Mouse (Mus musculus): ENCODE measurements around the gene Naif1. TPM values are rescaled to one million over a fixed set of nuclear protein-coding genes. Genes with fewer than 3 reads are reported as not detected.
"Not testable (repeated sequence)": the region's sequence is repeated elsewhere in the genome, so short reads cannot be mapped to it uniquely, and the experiment has no call there.

Naif1 gene
- polyA plus RNA-seq, 1 experiment = 4.8 TPM

DNA sequence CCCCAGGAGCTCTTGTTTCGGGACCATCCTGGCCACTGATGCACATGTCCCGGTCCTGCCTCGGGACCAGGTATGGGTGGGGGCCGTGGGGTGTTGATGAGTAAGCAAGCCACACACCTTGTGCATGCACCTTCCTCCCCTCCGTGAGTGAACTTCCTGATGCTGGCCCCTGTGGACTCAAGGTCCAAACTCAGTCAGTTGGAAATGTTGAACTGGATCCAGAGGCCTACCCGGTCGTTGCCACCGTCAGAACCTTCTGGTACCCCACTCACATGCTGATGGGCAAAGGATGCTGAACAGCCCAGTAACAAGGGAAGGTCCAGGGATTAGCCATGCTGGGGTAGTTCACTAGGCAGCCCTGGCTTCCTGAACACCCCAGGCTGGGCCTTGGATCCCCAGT, 32.1 kb downstream of the Naif1 start:
- Histone ChIP-seq H3K36me3 (ENCODE audit: control insufficient read depth, insufficient read depth, low read length) (no peaks in the 10 kb centered on the region), H3K27ac (ENCODE audit: insufficient read depth, low read depth, low read length) (peak overlapping the region; percentile 45; the same call in 1 of the 2 replicates), H3K27me3 (replicated peaks; ENCODE audit: control insufficient read depth, insufficient read depth, low read length) (no peaks in the 10 kb centered on the region), H3K4me3 (ENCODE audit: insufficient read depth, low read depth, low read length) (no peak overlapping the region), H3K4me1 (ENCODE audit: control insufficient read depth, insufficient read depth, low read length) (peaks cover 10% of the 10 kb centered on the region; the same call in 1 of the 2 replicates)
- peak; percentile 93 for DNase-seq
- 65% methylated on average over 8 of the region's 8 CpGs for WGBS
- TF ChIP-seq POLR2A (IDR thresholded peaks at IDR 0.05; ENCODE audit: low read depth, low read length) = no peak
- TF ChIP-seq CTCF (conservative IDR thresholded peaks at IDR 0.05; ENCODE audit: insufficient read depth, insufficient read length, low read depth, low read length) = no peak

DNA sequence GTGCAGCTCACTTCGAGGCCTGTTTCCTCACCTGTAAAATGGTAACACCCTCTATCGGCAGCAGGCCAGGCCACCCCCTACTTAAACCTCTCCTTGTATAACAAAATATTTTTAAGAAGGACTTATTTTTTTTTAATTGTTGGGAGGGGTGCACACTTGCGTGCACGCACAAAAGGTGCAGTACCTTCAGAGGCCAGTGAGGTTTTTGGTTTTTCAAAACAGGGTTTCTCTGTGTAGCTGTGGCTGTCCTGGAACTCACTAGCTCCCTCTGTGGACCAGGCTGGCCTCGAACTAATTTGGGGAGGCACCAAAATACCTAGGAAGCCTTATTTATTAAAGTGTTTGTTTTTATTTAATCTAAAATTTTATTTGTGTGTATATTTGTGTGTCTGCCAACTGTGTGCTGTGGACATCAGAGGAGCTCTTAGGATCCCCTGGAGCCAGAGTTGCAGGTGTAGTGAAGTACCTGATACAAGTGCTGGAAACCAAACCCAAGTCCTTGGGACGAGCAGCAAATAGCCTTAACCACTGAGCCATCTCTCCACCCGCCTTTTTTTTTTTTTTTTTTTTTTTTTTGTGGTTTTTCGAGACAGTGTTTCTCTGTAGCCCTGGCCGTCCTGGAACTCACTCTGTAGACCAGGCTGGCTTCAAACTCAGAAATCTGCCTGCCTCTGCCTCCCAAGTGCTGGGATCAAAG, 33.1 kb downstream of the Naif1 start:
- no peak overlapping the region; the same call in 1 of the 2 replicates for H3K27ac ChIP-seq (ENCODE audit: insufficient read depth, low read depth, low read length)
- no peaks in the 10 kb centered on the region for H3K36me3 ChIP-seq (ENCODE audit: control insufficient read depth, insufficient read depth, low read length)
- peak; percentile 49 for DNase-seq
- no peak overlapping the region for H3K4me3 ChIP-seq (ENCODE audit: insufficient read depth, low read depth, low read length)
- 67% methylated on average over 9 of the region's 9 CpGs for WGBS
- TF ChIP-seq CTCF (conservative IDR thresholded peaks at IDR 0.05; ENCODE audit: insufficient read depth, insufficient read length, low read depth, low read length) (peak; percentile 42), POLR2A (IDR thresholded peaks at IDR 0.05; ENCODE audit: low read depth, low read length) (no peak)
- H3K27me3 ChIP-seq (replicated peaks; ENCODE audit: control insufficient read depth, insufficient read depth, low read length) = no peaks in the 10 kb centered on the region
- H3K4me1 ChIP-seq (ENCODE audit: control insufficient read depth, insufficient read depth, low read length) = peaks cover 10% of the 10 kb centered on the region; the same call in 1 of the 2 replicates

DNA sequence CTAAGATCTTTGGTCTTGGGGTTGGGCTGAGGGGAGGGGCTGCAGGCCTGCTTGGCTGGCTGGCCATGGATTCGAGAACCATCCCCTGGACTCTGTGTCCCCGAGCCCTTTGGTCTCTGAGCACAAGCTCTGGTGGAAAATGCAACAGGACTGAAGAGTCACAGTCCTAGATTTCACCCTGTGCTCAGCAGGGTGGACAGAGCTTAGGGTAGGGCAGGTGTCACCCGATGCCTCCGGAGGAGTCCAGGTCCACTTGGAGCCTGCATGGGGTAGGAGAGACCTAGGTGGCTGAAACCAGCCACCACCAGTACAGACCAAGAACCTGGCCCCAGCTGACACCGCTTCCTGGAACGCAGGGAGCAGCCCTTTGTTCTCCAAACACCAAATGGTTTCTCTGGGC, 34.7 kb downstream of the Naif1 start:
- peaks cover 10% of the 10 kb centered on the region; the same call in 1 of the 2 replicates for H3K4me1 ChIP-seq (ENCODE audit: control insufficient read depth, insufficient read depth, low read length)
- WGBS = 44% methylated on average over 6 of the region's 6 CpGs
- H3K36me3 ChIP-seq (ENCODE audit: control insufficient read depth, insufficient read depth, low read length) = no peaks in the 10 kb centered on the region
- TF ChIP-seq POLR2A (IDR thresholded peaks at IDR 0.05; ENCODE audit: low read depth, low read length) = no peak
- TF ChIP-seq CTCF (conservative IDR thresholded peaks at IDR 0.05; ENCODE audit: insufficient read depth, insufficient read length, low read depth, low read length) = no peak
- H3K27me3 ChIP-seq (replicated peaks; ENCODE audit: control insufficient read depth, insufficient read depth, low read length) = no peaks in the 10 kb centered on the region
- peak overlapping the region; percentile 91 for H3K27ac ChIP-seq (ENCODE audit: insufficient read depth, low read depth, low read length)
- peak; percentile 92 for DNase-seq
- H3K4me3 ChIP-seq (ENCODE audit: insufficient read depth, low read depth, low read length) = no peak overlapping the region

DNA sequence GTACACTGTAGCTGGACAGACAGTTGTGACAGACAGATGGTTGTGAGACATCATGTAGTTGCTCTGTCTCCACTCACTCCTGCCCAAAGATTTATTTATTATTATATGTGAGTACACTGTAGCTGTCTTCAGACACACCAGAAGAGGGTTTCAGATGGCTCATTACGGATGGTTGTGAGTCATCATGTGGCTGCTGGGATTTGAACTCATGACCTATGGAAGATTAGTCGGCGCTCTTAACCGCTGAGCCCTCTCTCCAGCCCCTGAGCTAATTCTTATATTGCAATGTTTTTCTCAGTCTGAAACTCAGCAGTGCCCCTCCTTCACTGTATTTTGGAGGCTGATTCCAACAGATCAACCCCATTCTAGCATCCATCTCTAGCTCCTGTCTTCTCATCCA, 35.5 kb downstream of the Naif1 start:
- Histone ChIP-seq H3K4me1 (ENCODE audit: control insufficient read depth, insufficient read depth, low read length) (peaks cover 10% of the 10 kb centered on the region; the same call in 1 of the 2 replicates), H3K27me3 (replicated peaks; ENCODE audit: control insufficient read depth, insufficient read depth, low read length) (no peaks in the 10 kb centered on the region), H3K4me3 (ENCODE audit: insufficient read depth, low read depth, low read length) (no peak overlapping the region), H3K27ac (ENCODE audit: insufficient read depth, low read depth, low read length) (0 out of 2 replicates have a peak overlapping the region, but pooled peaks have one; percentile 91), H3K36me3 (ENCODE audit: control insufficient read depth, insufficient read depth, low read length) (no peaks in the 10 kb centered on the region)
- WGBS = 86% methylated on average over 4 of the region's 4 CpGs
- TF ChIP-seq CTCF (conservative IDR thresholded peaks at IDR 0.05; ENCODE audit: insufficient read depth, insufficient read length, low read depth, low read length) (no peak), POLR2A (IDR thresholded peaks at IDR 0.05; ENCODE audit: low read depth, low read length) (no peak)
- no peak for DNase-seq

DNA sequence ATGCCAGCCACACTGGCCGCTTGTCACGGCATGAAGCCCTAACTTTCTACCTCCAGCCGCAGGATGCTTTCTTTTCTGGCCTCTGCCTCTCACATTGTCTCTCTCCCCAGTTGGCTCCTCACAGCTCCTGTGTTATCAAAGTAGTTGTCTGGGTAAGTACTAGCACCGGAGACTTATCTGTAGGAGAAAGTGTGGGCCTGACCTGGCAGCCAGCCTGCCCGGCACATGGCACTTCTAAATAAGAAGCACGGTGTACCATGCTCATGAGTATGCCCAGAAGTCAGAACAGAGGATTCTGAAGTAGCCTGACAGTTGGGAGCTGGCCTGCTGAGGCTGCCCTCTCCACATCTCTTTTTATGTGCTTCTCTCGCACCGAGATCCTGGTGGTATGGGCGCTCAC, 35.9 kb downstream of the Naif1 start:
- Histone ChIP-seq H3K4me3 (ENCODE audit: insufficient read depth, low read depth, low read length) (no peak overlapping the region), H3K4me1 (ENCODE audit: control insufficient read depth, insufficient read depth, low read length) (peaks cover 10% of the 10 kb centered on the region; the same call in 1 of the 2 replicates), H3K27me3 (replicated peaks; ENCODE audit: control insufficient read depth, insufficient read depth, low read length) (no peaks in the 10 kb centered on the region), H3K36me3 (ENCODE audit: control insufficient read depth, insufficient read depth, low read length) (no peaks in the 10 kb centered on the region), H3K27ac (ENCODE audit: insufficient read depth, low read depth, low read length) (no peak overlapping the region)
- WGBS = 86% methylated on average over 9 of the region's 9 CpGs
- DNase-seq = no peak
- TF ChIP-seq POLR2A (IDR thresholded peaks at IDR 0.05; ENCODE audit: low read depth, low read length) = no peak
- no peak for TF ChIP-seq CTCF (conservative IDR thresholded peaks at IDR 0.05; ENCODE audit: insufficient read depth, insufficient read length, low read depth, low read length)

DNA sequence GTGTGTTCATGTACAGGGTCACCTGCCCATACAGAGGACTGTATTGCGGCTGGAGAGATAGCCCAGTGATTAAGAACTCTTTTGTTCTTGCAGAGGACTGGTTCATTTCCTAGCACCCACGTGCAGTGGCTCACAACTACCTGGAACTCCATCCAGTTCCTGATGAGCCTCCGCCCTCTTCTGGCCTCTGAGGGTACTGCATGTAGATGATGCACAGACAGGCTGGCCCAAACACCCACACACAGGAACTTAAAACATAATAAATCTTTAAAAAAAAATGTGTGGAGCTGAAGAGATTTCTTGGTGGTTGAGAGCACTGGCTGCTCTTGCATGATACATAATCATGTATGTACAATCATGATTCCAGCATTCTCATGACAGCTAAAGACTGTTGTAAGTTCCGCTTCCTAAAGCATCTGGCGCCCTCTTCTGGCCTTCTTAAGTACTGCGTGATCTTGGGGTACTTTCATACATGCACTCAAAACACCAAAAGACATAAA, 36.9 kb downstream of the Naif1 start:
- Histone ChIP-seq H3K4me1 (ENCODE audit: control insufficient read depth, insufficient read depth, low read length) (peaks cover 10% of the 10 kb centered on the region; the same call in 1 of the 2 replicates), H3K36me3 (ENCODE audit: control insufficient read depth, insufficient read depth, low read length) (no peaks in the 10 kb centered on the region), H3K27ac (ENCODE audit: insufficient read depth, low read depth, low read length) (no peak overlapping the region), H3K4me3 (ENCODE audit: insufficient read depth, low read depth, low read length) (no peak overlapping the region), H3K27me3 (replicated peaks; ENCODE audit: control insufficient read depth, insufficient read depth, low read length) (no peaks in the 10 kb centered on the region)
- WGBS = 3% methylated on average over 6 of the region's 6 CpGs
- DNase-seq = peak; percentile 96
- TF ChIP-seq POLR2A (IDR thresholded peaks at IDR 0.05; ENCODE audit: low read depth, low read length) (no peak), CTCF (conservative IDR thresholded peaks at IDR 0.05; ENCODE audit: insufficient read depth, insufficient read length, low read depth, low read length) (peak; percentile 89)

DNA sequence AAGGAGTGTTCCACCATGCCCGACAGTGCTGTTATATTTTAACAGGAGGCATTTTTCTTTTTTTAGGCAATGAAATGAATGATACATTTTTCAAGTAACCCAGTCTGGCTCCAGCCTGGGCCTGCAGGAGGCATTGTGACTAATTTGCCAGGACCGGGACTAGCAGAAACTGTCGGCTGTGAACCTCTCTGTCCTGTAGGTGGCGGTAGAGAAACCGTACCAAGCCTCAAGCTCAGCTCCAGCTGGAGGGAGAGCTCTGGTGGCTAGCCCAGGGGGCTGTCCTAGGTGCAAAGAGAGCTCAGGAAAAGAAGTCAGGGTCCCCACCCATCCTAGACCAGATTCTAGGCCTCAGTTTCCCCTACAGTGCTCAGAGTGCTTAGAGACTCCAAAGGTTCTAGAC, 38.4 kb downstream of the Naif1 start:
- Histone ChIP-seq H3K36me3 (ENCODE audit: control insufficient read depth, insufficient read depth, low read length) (no peaks in the 10 kb centered on the region), H3K4me1 (ENCODE audit: control insufficient read depth, insufficient read depth, low read length) (peaks cover 10% of the 10 kb centered on the region; the same call in 1 of the 2 replicates), H3K27ac (ENCODE audit: insufficient read depth, low read depth, low read length) (no peak overlapping the region), H3K4me3 (ENCODE audit: insufficient read depth, low read depth, low read length) (no peak overlapping the region), H3K27me3 (replicated peaks; ENCODE audit: control insufficient read depth, insufficient read depth, low read length) (no peaks in the 10 kb centered on the region)
- no peak for TF ChIP-seq POLR2A (IDR thresholded peaks at IDR 0.05; ENCODE audit: low read depth, low read length)
- TF ChIP-seq CTCF (conservative IDR thresholded peaks at IDR 0.05; ENCODE audit: insufficient read depth, insufficient read length, low read depth, low read length) = peak; percentile 93
- peak; percentile 92 for DNase-seq
- WGBS = 1% methylated on average over 5 of the region's 5 CpGs

DNA sequence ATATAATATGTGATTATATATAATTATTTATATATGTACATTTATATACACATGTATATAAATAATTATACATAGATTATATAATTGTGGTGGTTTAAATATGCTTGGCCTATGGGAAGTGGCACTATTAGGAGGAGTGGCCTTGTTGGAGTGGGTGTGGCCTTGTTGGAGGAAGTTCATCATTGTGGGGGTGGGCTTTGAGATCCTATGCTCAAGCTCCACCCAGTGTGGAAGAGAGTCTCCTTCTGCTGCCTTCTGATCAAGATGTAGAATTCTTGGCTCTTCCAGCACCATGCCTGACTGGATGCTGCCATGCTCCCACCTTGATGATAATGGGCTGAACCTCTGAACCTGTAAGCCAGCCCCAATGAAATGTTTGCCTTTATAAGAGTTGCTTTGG, 40.5 kb downstream of the Naif1 start:
- not testable (repeated sequence) for H3K4me1 ChIP-seq (ENCODE audit: control insufficient read depth, insufficient read depth, low read length); H3K27me3 ChIP-seq (replicated peaks; ENCODE audit: control insufficient read depth, insufficient read depth, low read length); H3K4me3 ChIP-seq (ENCODE audit: insufficient read depth, low read depth, low read length); H3K27ac ChIP-seq (ENCODE audit: insufficient read depth, low read depth, low read length); DNase-seq; H3K36me3 ChIP-seq (ENCODE audit: control insufficient read depth, insufficient read depth, low read length)
